Mouse (Mus musculus) CD8-positive naive resting alpha-beta T cell, adult 2 months (primary cell): ENCODE results near the gene Defb19.

Experiments used
- DNase-seq, 2 experiments: peaks; one replicate each; pipeline ENCODE4 v3.0.0; 2022; ENCODE audit warnings: low read depth in 2 of 2, low spot score in 2 of 2

The Defb19 gene

DNA sequence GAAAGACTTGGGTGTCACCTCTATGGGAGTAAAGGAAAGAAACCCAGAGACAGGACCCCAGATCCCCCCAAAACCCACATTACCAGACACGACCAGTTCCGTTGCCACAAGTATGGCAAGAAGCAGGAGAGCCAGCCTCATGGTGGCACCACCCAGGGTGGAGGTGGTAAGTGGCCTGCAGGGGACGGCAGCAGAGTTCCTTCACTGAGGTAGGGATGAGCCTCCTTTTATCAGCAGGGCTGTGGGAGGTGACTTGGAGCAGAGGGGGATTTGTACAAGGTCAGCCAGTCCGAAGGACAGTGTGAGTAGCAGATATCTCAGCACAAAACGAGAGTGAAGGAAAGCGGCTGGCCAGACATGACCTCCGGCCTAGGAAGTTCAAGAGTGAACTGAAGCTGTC lies at the start of gene Defb19:
Gene Defb19, minus strand, starts transcription at position 206 of the 400 bp plus-strand sequence.
- DNase-seq: no peak

DNA sequence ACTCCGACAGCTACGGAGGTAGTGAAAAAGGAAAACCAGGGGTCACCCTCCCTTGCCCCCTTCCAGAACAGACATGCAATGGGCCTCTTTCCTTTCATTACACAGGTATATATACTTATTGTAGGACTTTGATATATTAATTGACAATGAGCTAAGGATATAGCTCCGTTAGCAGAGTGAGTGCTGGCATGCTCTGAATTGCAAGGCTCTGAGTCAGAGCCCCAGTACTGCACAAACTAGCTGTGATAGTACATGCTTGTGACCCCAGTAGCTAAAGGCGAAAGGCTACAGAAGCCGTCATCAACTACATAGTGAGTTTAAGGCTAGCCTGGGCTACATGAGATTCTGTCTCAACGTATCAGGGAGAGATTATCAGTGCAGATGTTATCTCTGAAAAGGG lies 49.8 kb upstream of the Defb19 start:
- no peak for DNase-seq

DNA sequence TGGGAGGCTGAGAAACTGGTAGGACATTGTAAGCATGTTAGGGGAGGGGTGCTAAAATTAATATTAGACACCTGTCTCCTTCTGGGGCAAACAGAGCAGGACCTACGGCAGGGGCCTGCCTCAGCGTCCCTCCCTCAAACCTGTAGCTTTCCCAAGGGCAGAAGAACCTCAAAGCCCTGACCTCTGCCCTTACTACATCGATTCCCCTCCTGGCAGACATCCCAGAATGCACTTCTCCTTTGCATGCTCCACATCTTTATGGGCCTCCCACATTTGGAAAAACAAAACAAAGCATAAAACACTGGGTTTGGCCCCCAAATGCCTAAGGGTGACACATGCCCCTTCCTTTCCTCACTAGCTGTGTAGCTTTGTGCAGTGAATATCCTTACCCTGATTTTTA lies 49.1 kb upstream of the Defb19 start:
- no peak for DNase-seq

DNA sequence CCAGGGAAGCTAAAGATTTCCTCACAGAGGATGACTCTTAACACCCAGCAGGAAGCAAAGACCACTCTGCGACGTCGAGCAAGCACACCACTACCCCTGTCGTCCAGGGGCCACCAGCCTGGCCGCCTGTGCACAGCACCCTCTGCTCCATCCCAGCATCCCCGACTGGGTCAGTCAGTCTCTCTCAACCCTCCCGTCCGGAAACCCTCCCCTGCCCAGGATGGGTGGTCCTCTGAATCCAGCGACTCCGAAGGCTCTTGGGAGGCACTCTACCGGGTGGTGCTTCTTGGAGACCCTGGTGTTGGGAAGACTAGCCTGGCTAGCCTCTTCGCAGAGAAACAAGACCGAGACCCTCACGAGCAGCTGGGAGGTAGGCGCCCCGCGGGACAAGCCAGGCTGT lies 48.0 kb upstream of the Defb19 start:
- DNase-seq: no peak

DNA sequence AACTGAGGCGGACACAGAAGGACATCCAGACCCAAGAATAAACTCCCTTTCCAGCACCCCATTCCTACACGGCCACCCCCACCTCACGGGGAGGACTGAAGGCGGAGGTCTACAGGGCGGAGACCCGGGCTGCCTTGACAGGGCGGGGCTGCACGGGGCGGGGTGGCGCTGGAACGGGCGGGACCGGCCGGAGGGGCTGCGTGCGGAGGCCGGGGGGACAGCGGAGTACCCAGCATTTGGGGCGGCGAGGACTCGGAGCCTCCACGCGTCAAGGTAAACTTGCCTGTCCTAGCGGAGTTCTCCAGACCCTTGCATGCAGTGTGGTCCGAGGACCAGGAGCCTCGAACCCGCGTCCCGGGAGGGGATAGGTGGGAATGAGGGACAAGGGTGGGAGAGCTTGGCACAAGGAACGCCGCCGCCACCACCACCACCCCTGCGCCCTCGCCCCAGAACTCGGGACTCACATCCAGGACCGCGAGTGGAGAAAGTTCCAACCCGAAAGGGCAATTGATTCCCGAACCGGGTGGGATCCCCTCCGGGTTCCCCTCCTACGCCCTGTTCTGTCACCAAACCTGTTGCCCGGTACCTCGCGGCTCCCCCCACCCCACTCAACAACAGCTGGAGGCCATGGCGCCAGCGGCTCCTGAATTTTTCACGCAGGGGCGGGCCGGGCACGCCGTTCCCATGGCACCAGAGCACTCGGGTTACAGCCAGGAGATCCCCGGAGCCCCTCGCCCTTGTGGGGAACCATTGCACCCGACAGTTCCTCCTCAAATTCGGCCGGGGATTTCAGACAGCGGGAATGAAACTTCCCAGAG lies 46.9 kb upstream of the Defb19 start, which contains the start of gene Rem1:
Gene Rem1, plus strand, starts transcription at position 178 of the 818 bp plus-strand sequence.
- DNase-seq: no peak

DNA sequence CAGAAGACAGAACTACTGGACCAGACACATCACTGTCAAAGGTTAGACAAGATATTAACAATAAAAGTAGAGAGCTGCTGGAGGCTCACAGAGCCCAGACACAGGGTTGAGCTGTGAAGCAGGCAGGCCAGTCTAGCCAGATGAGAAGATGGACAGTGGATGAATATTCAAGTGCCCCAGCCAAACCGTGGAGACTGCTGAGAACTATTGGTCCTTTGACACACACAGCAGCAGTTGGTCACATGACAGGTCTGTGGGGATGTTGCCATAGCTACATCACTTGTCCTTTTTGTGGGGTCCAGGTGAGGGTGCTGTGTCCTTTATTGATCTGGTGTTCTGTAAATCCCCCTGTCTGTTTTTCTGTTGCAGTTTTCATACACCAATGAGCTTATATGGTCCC lies 45.1 kb upstream of the Defb19 start:
- DNase-seq: no peak

DNA sequence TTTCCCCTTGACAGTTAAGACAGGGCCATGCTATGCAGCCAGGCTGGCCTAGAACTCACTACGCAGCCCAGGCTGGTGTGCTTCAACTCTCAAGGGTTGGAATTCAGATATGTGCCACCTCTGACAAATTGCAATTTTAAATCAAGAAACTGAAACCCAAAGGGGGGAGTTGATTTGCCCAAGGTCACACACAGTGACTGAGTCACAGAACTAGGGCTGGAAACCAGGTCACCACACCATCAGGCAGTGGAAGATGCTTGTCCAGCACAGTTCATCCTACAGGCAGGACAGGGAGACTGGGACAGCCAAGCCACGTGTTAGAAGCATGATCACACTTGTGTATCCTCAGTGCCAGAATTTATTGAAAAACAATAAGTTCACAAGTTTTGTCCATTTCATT lies 44.5 kb upstream of the Defb19 start:
- DNase-seq: no peak

DNA sequence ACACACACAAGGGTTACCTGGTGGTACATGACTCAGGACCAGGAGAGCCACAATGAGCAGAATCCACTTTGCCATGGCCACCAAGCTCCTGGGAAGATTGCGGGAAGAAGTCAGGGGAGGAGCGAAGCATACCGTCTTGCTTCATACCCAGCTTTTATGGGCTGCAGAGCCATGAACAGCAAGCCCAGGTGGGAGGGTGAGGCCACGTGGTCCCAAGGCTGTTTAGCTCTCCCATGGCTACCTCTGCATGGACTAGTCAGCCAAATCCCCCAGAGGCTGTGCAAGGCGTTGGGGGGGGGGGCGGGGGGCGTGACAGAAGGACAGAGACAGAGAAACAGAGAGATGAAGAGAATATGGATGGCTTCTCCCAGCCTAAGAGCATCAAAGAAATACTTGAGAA lies 42.8 kb upstream of the Defb19 start, which contains the start of gene Defb25:
Gene Defb25, minus strand, starts transcription at position 101 of the 400 bp plus-strand sequence.
- DNase-seq: no peak

DNA sequence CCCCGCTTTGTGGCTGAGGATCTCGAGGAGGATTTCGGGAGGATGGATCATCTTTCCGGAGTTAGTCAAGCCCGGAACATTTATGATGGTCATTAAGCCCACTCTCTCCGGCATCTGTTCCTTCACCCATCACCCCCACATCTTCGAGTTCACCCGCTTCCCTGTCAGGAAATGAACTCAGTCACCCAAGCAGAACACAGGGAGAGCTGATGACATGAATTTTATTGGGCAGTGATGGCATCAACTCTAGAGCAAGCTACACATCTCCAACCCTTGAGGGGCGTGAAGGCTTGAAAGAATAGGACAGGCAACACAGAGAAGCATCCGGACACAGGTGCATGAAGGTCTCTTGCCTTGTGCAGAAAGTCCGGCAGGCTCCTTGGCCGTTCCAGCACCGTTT lies 42.0 kb upstream of the Defb19 start:
- no peak for DNase-seq

DNA sequence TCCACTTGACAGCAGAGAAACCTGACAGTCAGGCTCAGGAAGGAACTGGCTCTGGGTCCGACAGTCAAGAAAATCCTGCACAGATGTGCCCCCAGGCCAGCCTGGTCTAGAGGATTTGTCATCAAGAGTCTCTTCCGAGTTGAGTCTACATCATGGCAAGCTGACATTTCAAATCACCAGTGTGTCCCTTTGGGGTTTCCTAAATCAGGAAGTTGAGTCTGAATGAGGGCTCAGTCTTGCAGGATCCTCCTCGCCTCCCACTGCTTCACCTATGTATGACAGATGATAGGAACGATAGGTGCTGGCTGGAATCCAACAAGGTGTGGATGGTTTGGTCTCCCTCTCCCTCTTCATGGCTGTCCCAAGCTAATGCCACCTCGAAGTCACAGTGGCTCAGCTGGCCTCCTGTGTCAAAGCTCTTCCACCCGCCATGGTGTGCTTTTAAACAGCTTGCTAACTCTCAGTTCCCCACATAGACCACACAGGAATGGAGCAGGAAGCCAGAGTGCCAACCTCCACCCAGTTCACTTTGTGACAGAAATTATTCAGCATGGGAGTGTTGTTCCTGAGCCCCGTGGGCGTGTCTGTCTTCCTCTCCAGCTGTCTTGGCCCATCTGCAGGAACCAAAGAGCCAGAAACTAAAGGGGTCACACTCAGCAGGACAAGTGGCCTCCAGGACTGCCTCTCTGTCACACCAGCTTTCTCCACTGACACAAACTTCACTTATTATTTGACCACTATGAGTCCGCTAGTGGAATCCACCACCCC lies 40.4 kb upstream of the Defb19 start:
- DNase-seq: no peak

DNA sequence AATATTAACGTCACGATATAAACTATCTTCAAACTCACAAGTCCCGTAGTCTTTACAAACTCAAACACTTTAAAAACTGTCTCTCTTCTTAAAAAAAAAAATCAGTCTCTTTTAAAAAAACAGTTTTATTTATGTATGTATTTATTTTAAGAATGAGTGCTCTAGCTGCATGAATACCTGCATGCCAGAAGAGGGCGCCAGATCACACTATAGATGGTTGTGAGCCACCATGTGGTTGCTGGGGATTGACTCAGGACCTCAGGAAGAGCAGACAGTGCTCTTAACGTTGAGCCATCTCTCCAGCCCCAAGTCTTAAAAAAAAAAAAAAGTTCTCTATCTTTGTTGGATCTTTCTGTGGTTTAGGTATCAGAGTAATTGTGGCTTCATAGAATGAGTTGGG lies 37.3 kb upstream of the Defb19 start:
- DNase-seq: no peak

DNA sequence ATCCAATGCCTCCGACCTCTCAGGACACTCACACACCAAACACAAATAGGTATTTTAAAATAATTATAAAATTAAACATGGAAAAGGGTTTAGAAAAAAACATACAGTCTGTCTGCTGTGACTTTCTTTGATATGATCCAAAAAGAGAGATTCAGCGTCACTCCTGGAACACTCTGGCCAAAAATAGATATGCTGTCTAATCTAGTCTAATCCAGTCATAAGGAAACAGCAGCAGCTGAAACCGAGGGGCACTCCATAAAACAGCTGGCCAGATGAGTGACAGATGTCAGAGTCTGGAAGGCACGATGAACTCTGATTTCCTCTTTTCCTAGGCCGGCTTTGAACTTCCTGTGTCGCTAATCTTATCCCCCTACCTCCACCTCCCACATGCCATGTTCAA lies 36.4 kb upstream of the Defb19 start:
- DNase-seq: no peak

DNA sequence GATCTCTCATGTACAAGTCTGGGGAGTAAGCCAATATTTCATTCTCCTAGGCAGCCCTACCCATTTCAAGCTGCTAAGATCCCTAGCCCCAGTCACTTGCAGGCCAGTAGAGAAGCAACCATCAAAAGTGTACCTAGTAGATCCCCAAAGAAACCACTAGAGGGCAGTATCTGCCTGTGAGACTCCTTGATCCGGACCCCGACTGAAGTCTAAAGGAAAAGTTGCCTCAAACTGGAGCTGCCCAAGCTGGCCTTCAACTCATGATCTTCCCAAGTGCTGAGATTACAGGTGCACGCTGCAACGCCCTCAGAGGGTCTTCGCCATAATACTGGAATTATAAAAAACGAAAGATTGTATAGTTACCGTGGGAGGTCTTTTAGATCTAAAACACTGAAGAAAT lies 35.5 kb upstream of the Defb19 start:
- DNase-seq: peak; percentile 7 to 21

DNA sequence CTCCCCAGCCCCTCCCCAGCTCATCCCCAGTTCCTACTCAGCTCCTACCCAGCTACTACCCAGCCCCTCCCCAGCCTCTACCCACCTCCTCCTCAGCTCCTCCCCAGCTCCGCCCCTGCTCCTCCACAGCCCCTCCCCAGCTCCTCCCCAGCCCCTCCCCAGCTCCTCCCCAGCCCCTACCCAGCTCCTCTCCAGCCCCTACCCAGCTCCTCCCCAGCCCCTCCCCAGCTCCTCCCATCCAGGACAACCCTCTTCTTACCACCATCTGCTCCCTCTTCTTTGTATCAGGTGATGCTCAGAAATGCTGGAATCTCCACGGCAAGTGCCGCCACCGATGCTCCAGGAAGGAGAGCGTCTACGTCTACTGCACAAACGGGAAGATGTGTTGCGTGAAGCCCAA lies 32.1 kb upstream of the Defb19 start:
- no peak for DNase-seq

DNA sequence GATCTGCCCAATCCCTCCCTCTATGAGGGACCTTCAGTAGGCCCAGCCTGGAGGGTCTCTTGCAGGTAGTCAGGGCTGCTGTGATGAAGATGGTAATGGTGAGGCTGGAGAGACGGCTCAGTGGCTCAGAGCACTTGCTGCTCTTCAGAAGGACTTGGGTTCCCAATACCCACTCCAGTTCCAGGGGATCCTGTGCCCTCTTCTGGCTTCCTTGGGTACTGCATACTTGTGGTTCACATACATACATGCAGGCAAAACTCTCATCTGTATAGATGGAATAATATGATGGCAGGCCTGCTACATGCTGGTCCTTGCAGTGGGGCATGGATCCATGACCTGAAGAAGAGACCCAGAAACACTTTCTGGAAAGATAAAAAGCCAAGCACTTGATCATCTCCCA lies 28.6 kb upstream of the Defb19 start:
- no peak for DNase-seq

DNA sequence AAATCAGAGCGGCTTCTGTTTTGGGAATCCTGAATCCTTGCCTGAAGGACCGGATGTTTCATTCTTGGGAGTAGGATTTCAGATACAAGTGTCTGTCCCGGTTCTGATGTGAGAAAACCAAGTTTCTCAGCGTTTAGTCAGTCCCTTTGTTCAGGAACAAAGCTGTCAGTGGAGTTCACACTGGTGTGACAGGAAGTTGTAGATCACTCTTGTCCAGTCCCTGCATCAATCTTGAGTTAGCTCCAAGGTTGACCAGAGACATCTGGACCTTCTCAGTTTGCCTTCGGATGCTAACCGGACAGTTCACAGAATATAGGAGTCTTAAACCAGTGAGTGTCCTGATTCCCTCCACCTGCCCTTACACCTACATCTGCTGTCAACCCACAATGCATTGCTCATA lies 27.6 kb upstream of the Defb19 start:
- no peak for DNase-seq

DNA sequence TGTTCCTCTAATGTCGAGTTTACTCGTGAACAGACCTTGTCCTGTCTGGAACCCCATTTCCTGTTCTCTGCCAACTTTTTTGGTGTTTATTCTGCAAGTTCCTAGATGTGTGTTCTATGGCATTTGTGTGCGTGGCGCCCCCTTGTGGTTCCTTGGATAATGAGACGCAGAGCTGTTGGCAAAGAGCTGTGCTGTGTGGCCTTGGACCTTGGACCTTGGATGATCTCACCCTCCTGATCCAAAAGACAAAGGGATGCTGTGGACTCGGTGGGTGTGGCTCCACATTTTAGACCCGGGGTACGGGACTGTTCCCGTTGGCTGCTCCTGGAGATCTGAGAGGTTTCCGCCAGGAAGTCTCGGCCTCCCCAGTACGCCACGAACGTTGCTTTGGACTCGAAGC lies 23.9 kb upstream of the Defb19 start, which contains the start of gene Defb36:
Gene Defb36, plus strand, starts transcription at position 271 of the 400 bp plus-strand sequence.
- peak in 1 of 2 experiments; percentile 5 for DNase-seq

DNA sequence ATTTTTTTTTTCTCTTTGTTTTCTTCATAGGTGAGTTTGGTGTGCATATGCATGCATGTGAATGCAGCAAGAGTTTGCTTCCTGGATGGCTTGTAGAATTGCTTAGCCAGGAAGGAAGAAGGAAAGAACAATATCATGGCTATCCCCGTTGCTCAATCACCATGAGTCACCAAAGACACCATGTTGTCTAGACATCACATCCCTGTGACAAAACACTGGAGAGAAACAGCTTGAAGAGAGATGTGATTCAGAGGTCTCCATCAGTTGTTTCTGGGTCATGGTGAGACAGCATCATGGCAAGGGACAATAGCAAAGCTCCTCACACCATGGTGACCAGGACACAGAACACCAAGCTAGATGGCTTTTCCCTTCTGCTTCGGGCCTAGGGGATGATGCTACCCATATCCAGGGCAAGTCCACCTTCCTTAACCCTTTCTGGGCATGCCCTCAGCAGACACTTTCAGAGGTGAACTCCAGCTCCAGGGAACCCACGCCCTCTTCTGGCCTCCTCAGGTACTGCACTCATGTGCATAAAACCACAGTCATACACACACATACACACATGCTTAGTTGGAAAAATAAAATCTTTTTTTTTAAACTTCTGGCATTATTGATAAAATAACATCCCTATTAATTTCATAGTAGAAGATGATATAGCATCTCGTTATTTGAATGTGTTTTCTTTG lies 21.3 kb upstream of the Defb19 start:
- no peak for DNase-seq

DNA sequence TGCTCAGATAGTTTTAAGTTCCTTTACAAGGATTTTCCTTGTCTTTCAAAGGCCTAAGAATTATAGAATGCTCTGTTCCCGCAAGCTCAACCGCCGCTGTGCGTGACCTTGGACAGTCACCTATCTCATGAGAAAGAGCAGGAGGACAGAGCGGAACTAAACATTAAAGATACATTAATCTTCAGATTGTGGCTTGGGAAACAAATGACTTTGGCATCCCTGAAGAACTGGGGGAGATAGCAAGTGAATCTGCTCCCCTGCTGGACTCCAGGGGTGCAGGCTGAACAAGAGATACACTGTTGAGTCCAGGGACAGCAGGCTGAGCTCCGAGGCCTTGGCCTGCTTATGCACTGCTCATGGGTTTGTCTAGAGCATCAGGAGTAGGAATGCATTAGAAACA lies 20.0 kb upstream of the Defb19 start:
- DNase-seq: no peak

DNA sequence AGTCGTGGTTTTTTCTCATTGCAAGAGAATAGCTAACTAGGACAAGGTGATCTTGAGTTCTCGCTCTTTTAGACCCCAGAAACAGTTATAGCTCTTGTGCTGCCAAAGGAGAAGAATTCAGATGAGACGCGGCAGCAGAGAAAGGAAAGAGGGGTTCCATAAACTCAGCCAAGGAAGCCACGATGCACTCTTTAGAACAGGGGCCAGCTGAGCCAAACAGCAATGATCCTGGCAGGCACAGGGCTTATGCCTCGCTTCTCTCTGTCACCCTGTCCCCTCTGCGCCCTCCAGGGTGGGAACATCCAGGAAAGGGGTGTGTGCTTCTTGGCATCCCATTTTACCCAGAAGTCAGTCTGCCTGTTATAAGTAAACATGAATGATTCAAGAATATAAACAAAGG lies 19.2 kb upstream of the Defb19 start, which contains the start of gene Defb45:
Gene Defb45, minus strand, starts transcription at position 101 of the 400 bp plus-strand sequence.
- no peak for DNase-seq

DNA sequence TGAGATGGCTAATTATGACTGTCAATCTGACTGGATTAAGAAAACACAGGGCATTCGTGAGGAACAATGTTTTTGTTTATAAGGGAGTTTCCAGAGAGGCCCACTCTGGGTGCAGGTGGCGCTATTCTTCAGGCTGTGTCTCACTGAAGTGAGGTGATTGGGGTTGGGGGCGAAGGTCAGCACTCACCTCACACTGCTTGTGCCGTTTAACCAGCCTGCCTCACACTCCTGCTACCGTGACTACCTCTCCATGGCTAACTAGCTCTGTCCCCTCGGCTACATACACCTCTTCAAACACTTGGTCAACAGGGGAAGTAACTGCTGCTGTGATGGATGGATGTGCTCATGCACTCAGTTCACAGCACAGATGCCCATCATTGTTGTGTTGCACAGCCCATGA lies 8.9 kb upstream of the Defb19 start:
- DNase-seq: no peak

DNA sequence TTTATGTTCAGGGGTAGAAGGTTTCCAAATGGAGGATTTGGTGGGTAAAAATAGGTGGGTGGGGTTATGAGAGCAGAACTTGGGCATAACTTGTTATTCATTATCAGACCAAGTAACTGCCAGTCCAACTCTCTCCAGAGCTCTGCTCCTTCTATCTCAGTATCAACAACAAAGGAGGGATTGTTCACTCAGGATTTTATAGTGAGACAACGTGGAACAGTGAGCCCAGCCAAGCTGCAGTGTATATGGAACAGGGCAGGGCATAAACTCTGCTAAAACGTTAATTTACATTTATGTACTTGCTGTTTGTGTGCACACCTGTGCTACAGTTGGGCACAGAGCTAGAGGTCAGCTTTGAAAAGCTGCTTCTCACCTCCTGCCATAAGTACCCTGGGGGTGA lies 8.3 kb upstream of the Defb19 start:
- DNase-seq: no peak
